ENCODE assay signal across 19 mouse cellular contexts in genomic region chr9:14598157-14598556, GRCm38 (mm10). TPM values are rescaled to one million over a fixed set of nuclear protein-coding genes. Genes with fewer than 3 reads are reported as not detected.
"Had no signal": no experiment of that assay in that cellular context is flagged by ENCODE, and none has a peak within 500 bp of the region (broad histone marks: within the 10 kb centered on the region; RNA-seq: fewer than 3 reads in every experiment).

No protein-coding gene starts in this region.

- DNase-seq: liver, postnatal 0 days; lung, adult 2 months; lung, postnatal 14 days; lung, postnatal 36 days; right cerebral cortex, postnatal 14 days; thymus, adult 2 months; thymus, postnatal 25 days; thymus, postnatal 4 days had no signal

- H3K27me3 ChIP-seq: lung, embryonic 15.5 days; midbrain, embryonic 13.5 days; midbrain, embryonic 15.5 days; neural tube, embryonic 12.5 days; stomach, embryonic 15.5 days had no signal

- H3K9me3 ChIP-seq: lung, embryonic 15.5 days; midbrain, embryonic 13.5 days; midbrain, embryonic 15.5 days; neural tube, embryonic 12.5 days; stomach, embryonic 15.5 days had no signal

- ATAC-seq: liver, postnatal 0 days; lung, postnatal 0 days; midbrain, embryonic 13.5 days; midbrain, embryonic 15.5 days had no signal

- H3K4me2 ChIP-seq: lung, embryonic 15.5 days; midbrain, embryonic 13.5 days; midbrain, embryonic 15.5 days; neural tube, embryonic 12.5 days; stomach, embryonic 15.5 days had no signal

- H3K4me1 ChIP-seq: midbrain, embryonic 13.5 days; midbrain, embryonic 15.5 days; neural tube, embryonic 12.5 days had no signal

- H3K4me3 ChIP-seq: lung, embryonic 15.5 days; megakaryocyte, embryonic 14.5 days; midbrain, embryonic 13.5 days; midbrain, embryonic 15.5 days; neural tube, embryonic 12.5 days; stomach, embryonic 15.5 days had no signal

- H3K27ac ChIP-seq: lung, embryonic 15.5 days; macrophage; midbrain, embryonic 13.5 days; midbrain, embryonic 15.5 days; neural tube, embryonic 12.5 days; stomach, embryonic 15.5 days; stomach, postnatal 0 days had no signal

- H3K9ac ChIP-seq: liver, postnatal 0 days; lung, embryonic 15.5 days; midbrain, embryonic 13.5 days; midbrain, embryonic 15.5 days; neural tube, embryonic 12.5 days; stomach, embryonic 15.5 days had no signal

RNA-seq across cellular contexts. Expression of gene Amotl1, which starts 46.7 kb away (rescaled TPM):
- total RNA-seq: megakaryocyte progenitor cell, adult 5-6 weeks; monocyte, adult 5-6 weeks had no signal
